Mouse (Mus musculus) G1E (cell line): Measurements from ENCODE around the gene Avil.

Source experiments
- CTCF ChIP-seq: IDR thresholded peaks from 2 replicates; pipeline ENCODE4 v1.5.1; 2012; ENCODE audit warnings: low read depth, low read length, inconsistent platforms, mixed read lengths
- GATA1 ChIP-seq: IDR thresholded peaks from 2 replicates; pipeline ENCODE4 v1.6.1; 2012; ENCODE audit warnings: borderline replicate concordance, low read length, inconsistent platforms, mixed read lengths
- GATA2 ChIP-seq: IDR thresholded peaks from 2 replicates; pipeline ENCODE4 v1.6.1; 2012; ENCODE audit warnings: low read depth, low read length, inconsistent platforms, borderline replicate concordance
- POLR2AphosphoS5 ChIP-seq: IDR thresholded peaks from 2 replicates; pipeline ENCODE4 v1.6.1; 2012; ENCODE audit warnings: low read depth, low read length, inconsistent platforms; ENCODE audit not compliant: insufficient replicate concordance
- TAL1 ChIP-seq: conservative IDR thresholded peaks from 2 replicates; pipeline ENCODE4 v1.6.1; 2012; ENCODE audit warnings: low read depth, low read length, inconsistent platforms, mixed read lengths

DNA sequence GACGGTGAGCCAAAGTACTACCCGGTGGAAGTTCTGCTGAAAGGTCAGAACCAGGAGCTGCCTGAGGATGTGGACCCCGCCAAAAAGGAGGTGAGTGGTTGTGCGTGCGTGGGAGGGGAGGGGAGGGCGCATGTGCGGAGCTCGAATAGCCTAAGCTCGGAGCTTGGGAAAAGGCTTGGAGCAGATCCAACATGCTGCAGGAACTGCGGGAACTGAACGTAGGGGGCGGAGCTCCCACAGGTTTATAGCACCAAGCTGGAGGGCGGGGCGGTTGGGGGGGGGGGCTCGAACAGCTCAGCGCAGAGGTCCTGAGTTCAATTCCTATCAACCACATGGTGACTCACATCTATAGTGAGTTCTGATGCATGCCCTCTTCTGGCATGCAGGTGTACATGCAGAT, 17.9 kb downstream of the Avil start:
- TF ChIP-seq CTCF = no peak
- no peak for TF ChIP-seq POLR2AphosphoS5
- TF ChIP-seq GATA2 = no peak
- no peak for TF ChIP-seq TAL1
- TF ChIP-seq GATA1 = no peak
